Mouse (Mus musculus): ENCODE results near the gene Wiz.

DNA sequence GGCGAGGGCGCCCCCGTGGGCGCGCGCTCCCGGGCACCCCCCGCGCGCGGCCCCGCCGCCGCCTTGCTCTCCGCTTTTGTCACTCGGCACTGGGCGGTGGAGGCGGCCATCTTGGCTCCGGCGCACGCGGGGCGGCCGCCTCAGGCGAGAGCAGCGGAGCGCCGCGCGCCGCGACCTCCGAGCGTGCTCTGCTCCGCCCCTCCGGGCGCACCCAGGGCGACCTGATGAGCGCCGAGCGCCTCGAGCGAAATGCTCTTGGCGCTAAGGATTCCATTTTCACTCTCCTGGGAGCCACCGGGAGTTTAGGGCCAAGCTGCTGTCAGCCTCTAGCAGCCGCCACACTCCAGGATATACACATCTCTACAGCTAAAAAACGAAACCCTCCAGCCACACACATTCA lies 24.9 kb downstream of the Wiz start:
- TF ChIP-seq CTCF (IDR thresholded peaks at IDR 0.05; ENCODE audit: borderline replicate concordance, insufficient read depth, low read depth, low read length) (no peak), POLR2A (IDR thresholded peaks at IDR 0.05; ENCODE audit: borderline replicate concordance, insufficient read depth, low read length) (0 out of 2 replicates have a peak, but pooled peaks have one; percentile 18)
